Mouse (Mus musculus): Measurements from ENCODE around the gene Ech1.

Ech1 gene

GRCm38 (mm10) chr7:28824941-28825685, at the start of gene Ech1:
Gene Ech1, plus strand, starts transcription at chr7:28825217.
- peak; percentile 76 to 84 for DNase-seq (ENCODE audit: low spot score in 2 of 2)

GRCm38 (mm10) chr7:28778825-28779224, 46.2 kb upstream of the Ech1 start:
- DNase-seq (ENCODE audit: low spot score in 2 of 2), result no peak

- DNase-seq (ENCODE audit: low spot score in 2 of 2), result peak; percentile 89
Observed at GRCm38 (mm10) chr7:28780067-28780658, 44.9 kb upstream of the Ech1 start.

- no peak for DNase-seq (ENCODE audit: low spot score in 2 of 2)
Observed at GRCm38 (mm10) chr7:28780857-28781256, 44.2 kb upstream of the Ech1 start.

- peak; percentile 78 to 80 for DNase-seq (ENCODE audit: low spot score in 2 of 2)
Observed at GRCm38 (mm10) chr7:28781261-28781663, 43.8 kb upstream of the Ech1 start.

GRCm38 (mm10) chr7:28785161-28785560, 39.9 kb upstream of the Ech1 start:
- DNase-seq (ENCODE audit: low spot score in 2 of 2), result no peak

- DNase-seq (ENCODE audit: low spot score in 2 of 2), result no peak
Observed at GRCm38 (mm10) chr7:28787884-28788283, 37.1 kb upstream of the Ech1 start.

- DNase-seq (ENCODE audit: low spot score in 2 of 2), result peak; percentile 42 to 80
Observed at GRCm38 (mm10) chr7:28788307-28789195, 36.5 kb upstream of the Ech1 start, which contains the start of gene Rinl. Gene Rinl, plus strand, starts transcription at chr7:28788969.

- DNase-seq (ENCODE audit: low spot score in 2 of 2), result no peak
Observed at GRCm38 (mm10) chr7:28789235-28789634, 35.8 kb upstream of the Ech1 start.

- no peak for DNase-seq (ENCODE audit: low spot score in 2 of 2)
Observed at GRCm38 (mm10) chr7:28790066-28790806, 34.8 kb upstream of the Ech1 start.

GRCm38 (mm10) chr7:28791706-28792105, 33.3 kb upstream of the Ech1 start:
- DNase-seq (ENCODE audit: low spot score in 2 of 2), result no peak

GRCm38 (mm10) chr7:28792391-28793185, 32.4 kb upstream of the Ech1 start:
- DNase-seq (ENCODE audit: low spot score in 2 of 2), result peak; percentile 80 to 89

- DNase-seq (ENCODE audit: low spot score in 2 of 2), result no peak
Observed at GRCm38 (mm10) chr7:28793834-28794233, 31.2 kb upstream of the Ech1 start.

GRCm38 (mm10) chr7:28794496-28794895, 30.5 kb upstream of the Ech1 start:
- no peak for DNase-seq (ENCODE audit: low spot score in 2 of 2)

- DNase-seq (ENCODE audit: low spot score in 2 of 2), result no peak
Observed at GRCm38 (mm10) chr7:28795832-28796231, 29.2 kb upstream of the Ech1 start.

- peak; percentile 72 to 81 for DNase-seq (ENCODE audit: low spot score in 2 of 2)
Observed at GRCm38 (mm10) chr7:28796562-28796975, 28.4 kb upstream of the Ech1 start.

- DNase-seq (ENCODE audit: low spot score in 2 of 2), result no peak
Observed at GRCm38 (mm10) chr7:28799994-28800393, 25.0 kb upstream of the Ech1 start.

GRCm38 (mm10) chr7:28801451-28801850, 23.6 kb upstream of the Ech1 start:
- no peak for DNase-seq (ENCODE audit: low spot score in 2 of 2)

- no peak for DNase-seq (ENCODE audit: low spot score in 2 of 2)
Observed at GRCm38 (mm10) chr7:28801901-28802670, 22.9 kb upstream of the Ech1 start.
